Mouse (Mus musculus) adrenal gland, adult 8-10 months (tissue): ENCODE results near the gene Usp17lc. TPM values are rescaled to one million over a fixed set of nuclear protein-coding genes. Genes with fewer than 3 reads are reported as not detected.
"Not testable (repeated sequence)": the region's sequence is repeated elsewhere in the genome, so short reads cannot be mapped to it uniquely, and the experiment has no call there.

Experiments used
- DNase-seq: peaks from one replicate; pipeline ENCODE4 v3.0.0; 2022
- microRNA-seq, 2 experiments: library from miRNA; unstranded; fragments of <30 nt; microRNA quantifications; one replicate each; pipeline ENCODE4 v1.2.0; 2022
- total RNA-seq, 4 experiments: library from RNA; stranded (reverse); gene quantifications; 2 replicates each; pipeline ENCODE4 v1.2.4; 2022

Usp17lc gene
- total RNA-seq = not detected

- DNase-seq = not testable (repeated sequence)
Measured at GRCm38 (mm10) chr7:103414772-103415171, at the start of gene Usp17lc. Usp17lc (plus strand) TSS chr7:103415072.

- DNase-seq = no peak
Measured at GRCm38 (mm10) chr7:103386077-103386476, 28.8 kb upstream of the Usp17lc start, which contains the start of gene Olfr603. Olfr603 (minus strand) TSS chr7:103386177.

GRCm38 (mm10) chr7:103397758-103398157 lies 17.1 kb upstream of the Usp17lc start:
- DNase-seq = no peak

- no peak for DNase-seq
Measured at GRCm38 (mm10) chr7:103398981-103399380, 15.9 kb upstream of the Usp17lc start.

- DNase-seq = not testable (repeated sequence)
Measured at GRCm38 (mm10) chr7:103406521-103407055, 8.3 kb upstream of the Usp17lc start.

GRCm38 (mm10) chr7:103445339-103445738 lies 30.5 kb downstream of the Usp17lc start, which contains the start of gene Olfr605:
Olfr605 (minus strand) TSS chr7:103445439.
- DNase-seq = no peak

GRCm38 (mm10) chr7:103448746-103449145 lies 33.9 kb downstream of the Usp17lc start, which contains the start of gene Olfr606:
Olfr606 (plus strand) TSS chr7:103449046.
- DNase-seq = no peak

GRCm38 (mm10) chr7:103460590-103460989 lies 45.7 kb downstream of the Usp17lc start:
- no peak for DNase-seq

Small RNA genes within 50 kb of the gene (microRNA-seq; reads per million reads assigned to microRNA genes)
- gene Gm25774 = 0 reads per million in 2 experiments

Other genes starting within 250 kb of the Usp17lc start
- gene Olfr591, start 236.7 kb upstream of the Usp17lc start, total RNA-seq = not detected
- not detected for gene Olfr592, start 230.3 kb upstream of the Usp17lc start, total RNA-seq
- not detected for gene Olfr593, start 203.2 kb upstream of the Usp17lc start, total RNA-seq
- not detected for gene Olfr594, start 198.1 kb upstream of the Usp17lc start, total RNA-seq
- not detected for gene Usp17ld, start 162.6 kb upstream of the Usp17lc start, total RNA-seq
- not detected for gene Olfr596, start 109.4 kb upstream of the Usp17lc start, total RNA-seq
- not detected for gene Olfr597, start 98.8 kb upstream of the Usp17lc start, total RNA-seq
- gene Olfr598, start 91.5 kb upstream of the Usp17lc start, total RNA-seq = not detected
- not detected for gene Olfr599, start 79.2 kb upstream of the Usp17lc start, total RNA-seq
- not detected for gene Olfr600, start 65.4 kb upstream of the Usp17lc start, total RNA-seq
- gene Olfr601, start 52.4 kb upstream of the Usp17lc start, total RNA-seq = not detected
- gene Olfr603, start 28.9 kb upstream of the Usp17lc start, total RNA-seq = not detected
- not detected for gene Olfr605, start 30.4 kb downstream of the Usp17lc start, total RNA-seq
- gene Olfr606, start 34.0 kb downstream of the Usp17lc start, total RNA-seq = not detected
- gene Olfr607, start 49.1 kb downstream of the Usp17lc start, total RNA-seq = not detected
- not detected for gene Olfr608, start 54.8 kb downstream of the Usp17lc start, total RNA-seq
- not detected for gene Olfr609, start 83.0 kb downstream of the Usp17lc start, total RNA-seq
- not detected for gene Olfr610, start 97.0 kb downstream of the Usp17lc start, total RNA-seq
- not detected for gene Olfr611, start 105.8 kb downstream of the Usp17lc start, total RNA-seq
- not detected for gene Olfr612, start 127.6 kb downstream of the Usp17lc start, total RNA-seq
- gene Olfr613, start 133.0 kb downstream of the Usp17lc start, total RNA-seq = not detected
- not detected for gene Olfr615, start 141.0 kb downstream of the Usp17lc start, total RNA-seq
- gene Olfr616, start 154.1 kb downstream of the Usp17lc start, total RNA-seq = not detected
- not detected for gene Olfr617, start 158.0 kb downstream of the Usp17lc start, total RNA-seq
- not detected for gene Olfr618, start 175.0 kb downstream of the Usp17lc start, total RNA-seq
- not detected for gene Olfr619, start 185.5 kb downstream of the Usp17lc start, total RNA-seq
- not detected for gene Olfr620, start 197.5 kb downstream of the Usp17lc start, total RNA-seq
- not detected for gene Olfr622, start 227.6 kb downstream of the Usp17lc start, total RNA-seq
- not detected for gene Olfr623, start 248.6 kb downstream of the Usp17lc start, total RNA-seq